Mouse (Mus musculus) cerebellum, postnatal 14 days (tissue): ENCODE measurements around the gene Vmn2r87.
A peak's percentile ranks its signal among the peaks of the same experiment; 100 is the strongest.
"Not testable (repeated sequence)": the region's sequence is repeated elsewhere in the genome, so short reads cannot be mapped to it uniquely, and the experiment has no call there.

Experiments
- DNase-seq, 2 experiments: peaks; one replicate each; pipeline ENCODE4 v3.0.0; 2021; ENCODE audit warnings: mixed read lengths in 2 of 2

Gene Vmn2r87

DNA sequence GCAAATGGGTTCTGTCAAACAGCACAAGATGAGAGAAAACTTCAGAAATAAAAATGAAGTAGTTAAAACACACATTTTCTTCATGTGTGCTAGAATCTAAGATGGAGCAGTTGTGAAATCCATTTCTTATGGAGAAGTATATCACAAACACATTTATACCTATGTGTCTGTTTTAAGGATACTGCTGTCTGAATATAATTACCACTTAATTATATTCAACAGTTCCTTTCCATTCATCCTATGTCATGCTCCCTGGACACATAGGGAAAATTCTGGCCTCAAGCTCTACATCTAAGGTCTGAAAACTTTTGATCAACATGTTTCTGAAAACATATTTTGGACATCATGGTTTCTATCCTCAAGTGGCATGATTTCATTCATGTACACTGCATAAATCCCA, at the start of gene Vmn2r87:
Gene Vmn2r87 (minus strand): TSS at position 101 of the 400 bp plus-strand sequence.
- DNase-seq, result no peak

- not testable (repeated sequence) for DNase-seq
These were observed 47.1 kb upstream of the Vmn2r87 start for GRCm38 (mm10) chr10:130544331-130544730.

DNA sequence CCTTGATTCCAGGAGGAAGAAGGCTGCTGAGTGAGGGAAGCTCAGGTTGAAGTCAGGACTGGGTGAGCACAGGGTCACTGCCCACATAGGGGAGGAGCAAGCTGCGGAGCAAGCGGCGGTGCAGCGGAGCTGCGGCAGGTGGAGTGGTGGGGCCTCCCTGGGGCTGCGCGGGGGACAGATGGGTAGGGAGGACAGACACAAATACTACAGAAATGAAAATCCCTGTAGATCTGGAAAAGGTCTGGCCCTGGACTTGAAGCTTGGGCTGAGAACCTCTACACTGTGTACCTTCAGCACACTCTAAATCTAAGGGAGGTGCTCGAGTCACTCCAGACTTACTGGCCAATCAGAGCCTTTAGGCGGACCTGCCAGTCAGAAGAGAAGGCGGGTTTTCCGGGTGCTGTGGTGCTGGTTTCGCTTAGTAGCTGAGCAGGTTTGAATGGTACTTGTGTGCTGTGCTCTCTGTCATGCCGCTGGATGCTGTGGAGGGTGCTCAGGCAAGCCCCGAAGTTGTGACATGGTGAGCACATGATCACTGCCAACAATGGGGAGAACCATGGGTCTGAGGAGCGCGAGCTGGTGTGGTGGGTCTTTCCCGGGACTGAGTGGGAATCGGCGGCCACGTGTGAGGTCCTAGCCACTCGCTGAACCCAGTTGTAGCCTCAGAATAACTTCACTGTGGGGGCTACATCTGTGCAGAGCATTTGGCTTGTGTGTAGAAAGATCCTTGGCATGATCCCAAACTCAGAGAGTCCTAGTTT, 44.9 kb upstream of the Vmn2r87 start:
- DNase-seq, result peak; percentile 72 to 82

DNA sequence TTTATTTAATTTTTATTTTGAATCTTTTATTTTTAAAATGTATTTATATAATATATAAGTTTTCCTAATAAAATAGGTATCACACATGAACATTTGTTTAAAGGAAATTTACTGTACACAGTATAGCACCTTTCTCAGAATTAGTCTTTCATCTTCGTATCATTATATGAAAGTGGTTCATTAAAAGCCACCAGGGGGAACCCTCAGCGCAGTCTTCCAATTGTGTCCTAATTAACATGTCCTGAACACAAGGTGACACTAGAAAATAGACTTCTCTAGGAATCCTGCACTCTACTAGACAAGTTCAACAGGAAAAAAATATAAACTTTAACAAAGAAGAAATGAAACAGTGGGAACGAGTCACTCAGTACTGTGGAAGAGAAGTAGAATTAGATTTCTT, 38.9 kb upstream of the Vmn2r87 start:
- peak; percentile 14 to 29 for DNase-seq

DNA sequence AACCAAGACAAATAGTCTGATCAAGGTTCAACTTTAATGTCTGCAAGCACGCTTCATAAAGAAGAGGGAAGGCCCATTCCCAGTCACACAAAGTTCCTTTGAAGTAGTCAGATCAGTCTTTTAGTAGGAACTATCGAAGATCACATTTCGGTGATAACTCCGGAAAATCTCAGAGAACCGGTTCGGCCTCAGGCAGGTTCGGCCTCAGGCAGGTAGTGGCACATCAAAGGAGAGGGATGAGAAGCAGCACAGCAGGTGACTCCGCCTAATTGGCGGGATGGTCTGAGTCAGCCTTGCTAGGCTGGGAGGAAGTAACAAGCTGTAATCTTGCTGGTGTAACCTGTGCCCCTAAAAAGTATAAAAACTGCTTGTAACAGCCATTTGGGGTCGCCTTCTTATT, 30.7 kb upstream of the Vmn2r87 start:
- no peak for DNase-seq

GRCm38 (mm10) chr10:130470311-130470760, 26.9 kb downstream of the Vmn2r87 start:
- DNase-seq, result peak; percentile 56 to 62

DNA sequence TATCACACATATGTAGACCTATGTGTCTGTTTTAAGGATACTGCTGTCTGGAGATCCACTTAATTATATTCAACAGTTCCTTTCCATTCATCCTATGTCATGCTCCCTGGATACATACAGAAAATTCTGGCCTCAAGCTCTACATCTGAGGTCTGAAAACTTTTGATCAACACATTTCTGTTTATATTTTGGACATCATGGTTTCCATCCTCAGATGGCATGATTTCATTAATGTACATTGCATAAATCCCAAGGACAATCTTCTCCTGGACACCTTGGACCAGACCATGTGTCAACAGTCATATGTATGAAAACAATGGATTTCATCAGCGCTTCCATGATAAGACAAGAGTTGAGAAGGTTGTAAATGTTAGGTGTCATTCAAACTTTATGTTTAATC, 41.2 kb downstream of the Vmn2r87 start, which contains the start of gene Vmn2r86:
Gene Vmn2r86 (minus strand): TSS at position 101 of the 400 bp plus-strand sequence.
- not testable (repeated sequence) for DNase-seq

GRCm38 (mm10) chr10:130444776-130445175, 52.4 kb downstream of the Vmn2r87 start:
- peak in 1 of 2 experiments; percentile 2 for DNase-seq

DNA sequence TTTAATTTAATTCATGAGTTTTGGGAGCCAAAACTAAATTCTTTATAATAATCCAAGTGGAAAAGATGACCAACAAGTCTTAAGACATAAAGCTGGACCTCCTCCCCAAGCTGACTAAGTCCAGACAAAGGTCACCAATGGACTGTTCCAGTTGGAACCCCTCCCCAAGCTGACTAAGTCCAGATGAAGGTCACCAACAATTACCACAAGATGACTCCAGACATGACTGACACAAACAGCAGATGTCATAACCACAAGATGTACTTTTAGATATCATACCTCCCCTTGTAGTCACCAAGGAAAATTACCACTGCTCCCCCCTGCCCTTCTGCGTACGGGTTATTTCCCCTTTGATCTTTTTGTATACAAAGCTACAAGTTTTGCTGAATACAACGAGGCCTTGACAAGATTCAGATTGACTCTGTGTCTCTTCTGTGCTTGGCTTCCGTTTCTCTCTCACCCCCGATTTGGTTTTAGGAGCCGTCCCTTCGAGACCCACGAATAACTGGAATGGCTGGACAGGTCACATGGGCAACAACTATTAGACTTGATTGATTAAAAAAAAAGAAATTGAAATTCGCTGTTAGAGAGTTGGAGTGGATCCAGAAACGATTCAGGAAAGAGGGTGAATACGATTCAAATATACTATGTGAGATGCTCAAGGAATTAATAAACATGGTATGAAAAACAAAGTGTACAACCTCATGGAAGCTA, 62.9 kb downstream of the Vmn2r87 start:
- not testable (repeated sequence) for DNase-seq

- not testable (repeated sequence) for DNase-seq
These were observed 67.6 kb downstream of the Vmn2r87 start, which contains the start of gene Vmn2r85 for GRCm38 (mm10) chr10:130429603-130430002. Gene Vmn2r85, minus strand, starts transcription at chr10:130429703.

- DNase-seq, result not testable (repeated sequence)
These were observed 74.8 kb downstream of the Vmn2r87 start for GRCm38 (mm10) chr10:130422368-130422767.
